Mouse (Mus musculus) CH12.LX (cell line): ENCODE measurements around the gene Srgap3. TPM values are rescaled to one million over a fixed set of nuclear protein-coding genes. Genes with fewer than 3 reads are reported as not detected.

Experiments used
- DNase-seq: peaks from one replicate; pipeline ENCODE4 v3.0.0-alpha.2; 2013; ENCODE audit errors: extremely low read depth
- H3K27ac ChIP-seq: 2 replicates; pipeline ENCODE4 v1.5.1; 2012; ENCODE audit warnings: low read depth, mild to moderate bottlenecking, control low read depth, moderate library complexity; ENCODE audit not compliant: insufficient read depth
- H3K27me3 ChIP-seq: replicated peaks from 2 replicates; pipeline ENCODE3; 2012; ENCODE audit warnings: inconsistent platforms
- H3K36me3 ChIP-seq, 2 experiments: replicated peaks in 1 of 2; 2 replicates each; pipeline versions ENCODE3 to v1.6.1; 2012; ENCODE audit warnings: inconsistent platforms in 1 of 2, low read length in 1 of 2, mild to moderate bottlenecking in 1 of 2, mixed read lengths in 1 of 2, moderate library complexity in 1 of 2; ENCODE audit not compliant: control insufficient read depth in 1 of 2, insufficient read depth in 1 of 2
- H3K4me1 ChIP-seq, 2 experiments: 2 replicates each; pipeline ENCODE4 v1.6.1; 2012; ENCODE audit warnings: inconsistent platforms in 1 of 2, moderate library complexity in 1 of 2; ENCODE audit not compliant: insufficient read depth in 2 of 2, control insufficient read depth in 1 of 2
- H3K4me2 ChIP-seq: 2 replicates; pipeline ENCODE4 v1.6.1; 2012; ENCODE audit warnings: low read depth, mild to moderate bottlenecking, control low read depth; ENCODE audit not compliant: poor library complexity, insufficient read depth, severe bottlenecking
- H3K4me3 ChIP-seq, 3 experiments: fragments of 150-350 bp in 1 of 3; sonication (generic) in 1 of 3; replicated peaks in 1 of 3; 2 replicates each; pipeline versions ENCODE3 to v1.5.1; 2011 to 2012; ENCODE audit warnings: low read depth in 2 of 3, low read length in 2 of 3, mild to moderate bottlenecking in 2 of 3, moderate library complexity in 2 of 3, control low read depth in 1 of 3, improper control_type of control experiment in 1 of 3, inconsistent platforms in 1 of 3, mixed read lengths in 1 of 3; ENCODE audit not compliant: poor library complexity in 1 of 3
- H3K79me2 ChIP-seq: replicated peaks from 2 replicates; pipeline ENCODE4 v1.6.1; 2012; ENCODE audit warnings: mild to moderate bottlenecking, moderate library complexity; ENCODE audit not compliant: control insufficient read depth, poor library complexity, insufficient read depth, severe bottlenecking; ENCODE audit errors: extremely low read depth
- H3K9ac ChIP-seq: 2 replicates; pipeline ENCODE4 v1.6.1; 2012; ENCODE audit warnings: low read depth, mild to moderate bottlenecking, control low read depth, moderate library complexity; ENCODE audit not compliant: insufficient read depth
- H3K9me3 ChIP-seq: replicated peaks from 2 replicates; pipeline ENCODE3; 2012; ENCODE audit warnings: low read length, inconsistent platforms, mixed read lengths
- CHD2 ChIP-seq: IDR thresholded peaks from 2 replicates; pipeline ENCODE4 v1.6.1; 2011; ENCODE audit warnings: low read length, improper control_type of control experiment
- CTCF ChIP-seq, 2 experiments: IDR thresholded peaks in 1 of 2; conservative IDR thresholded peaks in 1 of 2; 2 replicates each; pipeline ENCODE4 v1.5.1; 2011 to 2012; ENCODE audit warnings: low read depth in 2 of 2, low read length in 2 of 2, improper control_type of control experiment in 1 of 2, inconsistent platforms in 1 of 2, mild to moderate bottlenecking in 1 of 2, moderate library complexity in 1 of 2
- E2F4 ChIP-seq: IDR thresholded peaks from 2 replicates; pipeline ENCODE4 v1.6.1; 2011; ENCODE audit warnings: low read depth, low read length, improper control_type of control experiment; ENCODE audit not compliant: insufficient replicate concordance
- ELF1 ChIP-seq: IDR thresholded peaks from 2 replicates; pipeline ENCODE4 v1.6.1; 2014; ENCODE audit warnings: low read depth, mild to moderate bottlenecking, inconsistent platforms, low read length, improper control_type of control experiment
- EP300 ChIP-seq: IDR thresholded peaks from 2 replicates; pipeline ENCODE4 v1.6.1; 2011; ENCODE audit warnings: low read length, improper control_type of control experiment
- ETS1 ChIP-seq: conservative IDR thresholded peaks from 2 replicates; pipeline ENCODE4 v1.6.1; 2012; ENCODE audit warnings: low read depth, mild to moderate bottlenecking, inconsistent platforms, low read length, improper control_type of control experiment, moderate library complexity
- HCFC1 ChIP-seq: IDR thresholded peaks from 2 replicates; pipeline ENCODE4 v1.6.1; 2012; ENCODE audit warnings: low read depth, mild to moderate bottlenecking, inconsistent platforms, low read length, improper control_type of control experiment
- IRF4 ChIP-seq: IDR thresholded peaks from 2 replicates; pipeline ENCODE4 v1.6.1; 2014; ENCODE audit warnings: low read depth, mild to moderate bottlenecking, inconsistent platforms, low read length, improper control_type of control experiment
- JUN ChIP-seq: IDR thresholded peaks from 2 replicates; pipeline ENCODE4 v1.6.1; 2011; ENCODE audit warnings: low read depth, mild to moderate bottlenecking, low read length, improper control_type of control experiment, moderate library complexity; ENCODE audit not compliant: insufficient read depth
- JUND ChIP-seq: conservative IDR thresholded peaks from 2 replicates; pipeline ENCODE4 v1.6.1; 2011; ENCODE audit warnings: low read depth, low read length, improper control_type of control experiment
- KAT2A ChIP-seq: IDR thresholded peaks from 2 replicates; pipeline ENCODE4 v1.6.1; 2012; ENCODE audit warnings: low read length, improper control_type of control experiment, inconsistent platforms; ENCODE audit not compliant: insufficient replicate concordance
- MAFK ChIP-seq: IDR thresholded peaks from 2 replicates; pipeline ENCODE4 v1.6.1; 2011; ENCODE audit warnings: low read length, improper control_type of control experiment; ENCODE audit not compliant: insufficient replicate concordance
- MXI1 ChIP-seq: IDR thresholded peaks from 2 replicates; pipeline ENCODE4 v1.6.1; 2011; ENCODE audit warnings: mild to moderate bottlenecking, low read depth, low read length, improper control_type of control experiment
- MYC ChIP-seq: IDR thresholded peaks from 2 replicates; pipeline ENCODE4 v1.6.1; 2011; ENCODE audit warnings: low read depth, mild to moderate bottlenecking, improper control_type of control experiment, low read length
- POLR2AphosphoS2 ChIP-seq: IDR thresholded peaks from 2 replicates; pipeline ENCODE4 v1.6.1; 2011; ENCODE audit warnings: low read depth, low read length, improper control_type of control experiment
- RAD21 ChIP-seq: IDR thresholded peaks from 2 replicates; pipeline ENCODE4 v1.6.1; 2011; ENCODE audit warnings: low read depth, mild to moderate bottlenecking, low read length, improper control_type of control experiment, moderate library complexity
- TCF12 ChIP-seq: IDR thresholded peaks from 2 replicates; pipeline ENCODE4 v1.6.1; 2014; ENCODE audit warnings: low read depth, mild to moderate bottlenecking, inconsistent platforms, low read length, improper control_type of control experiment
- UBTF ChIP-seq: IDR thresholded peaks from 2 replicates; pipeline ENCODE4 v1.6.1; 2012; ENCODE audit warnings: low read depth, mild to moderate bottlenecking, inconsistent platforms, low read length, improper control_type of control experiment, moderate library complexity
- USF1 ChIP-seq: IDR thresholded peaks from 2 replicates; pipeline ENCODE4 v1.6.1; 2014; ENCODE audit warnings: low read depth, mild to moderate bottlenecking, inconsistent platforms, low read length, improper control_type of control experiment
- ZC3H11A ChIP-seq: IDR thresholded peaks from 2 replicates; pipeline ENCODE4 v1.6.1; 2012; ENCODE audit warnings: low read depth, mild to moderate bottlenecking, inconsistent platforms, low read length, improper control_type of control experiment
- ZKSCAN1 ChIP-seq: IDR thresholded peaks from 2 replicates; pipeline ENCODE4 v1.6.1; 2012; ENCODE audit warnings: low read depth, inconsistent platforms, low read length, improper control_type of control experiment, borderline replicate concordance
- ZMIZ1 ChIP-seq: IDR thresholded peaks from 2 replicates; pipeline ENCODE4 v1.6.1; 2012; ENCODE audit warnings: low read depth, mild to moderate bottlenecking, inconsistent platforms, low read length, improper control_type of control experiment
- dilution Hi-C: fragments of 300-500 bp; cut with MboI; formaldehyde crosslinking; loops from 2 replicates; pipeline ENCODE4 v1.14.3; 2020; ENCODE audit warnings: low sequenced_read_pairs; ENCODE audit not compliant: extremely low pct_unique_long_range_greater_than_20kb, extremely low pct_ligation_motif_present
- in situ Hi-C: fragments of 300-500 bp; cut with MboI; formaldehyde crosslinking; loops from 3 replicates; pipeline ENCODE4 v1.14.3; 2019; ENCODE audit warnings: low sequenced_read_pairs, low pct_ligation_motif_present, low pct_unique_long_range_greater_than_20kb, mixed read lengths
- polyA plus RNA-seq: library from polyadenylated mRNA; unstranded; fragments of >175 nt; gene quantifications from 2 replicates; pipeline ENCODE4 v1.2.1, GENCODE M21; 2012; ENCODE audit warnings: low read depth; ENCODE audit not compliant: insufficient read length
- total RNA-seq, 2 experiments: library from RNA; depleted of rRNA; stranded (reverse); fragments of 300-350 nt in 1 of 2; fragments of >200 nt in 1 of 2; gene quantifications; 2 replicates each; pipeline ENCODE4 v1.2.3; 2012 to 2014

The Srgap3 gene
- total and polyA plus RNA-seq, 3 experiments = 1.5 to 4.5 (median 2.1) TPM

DNA sequence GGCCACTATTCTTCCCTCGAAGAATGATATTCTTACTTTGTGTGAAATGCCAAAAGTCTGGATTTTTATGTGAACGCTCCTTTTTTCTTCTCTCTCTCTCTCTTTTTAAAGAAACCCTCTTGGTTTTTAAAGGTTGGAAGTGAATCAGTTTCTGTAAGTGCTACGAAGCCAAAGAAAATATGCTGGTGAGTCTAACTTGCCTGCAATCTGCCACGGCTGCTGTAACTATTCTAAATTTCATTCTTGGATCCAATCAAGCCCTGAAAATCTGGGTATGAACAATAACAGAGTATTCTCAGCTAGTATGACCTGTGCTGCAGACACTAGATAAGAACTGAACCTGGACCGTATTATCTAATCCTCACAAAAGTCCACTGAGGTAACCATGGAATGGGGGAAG is 21.1 kb downstream of the Srgap3 start:
- no peak for DNase-seq
- dilution Hi-C loops = no loop called here
- TF ChIP-seq ELF1 (no peak), UBTF (no peak), IRF4 (no peak), JUN (no peak), MYC (no peak), POLR2AphosphoS2 (no peak), CTCF (conservative IDR thresholded peaks at IDR 0.05 in 1 of 2, IDR thresholded peaks at IDR 0.05 in 1 of 2; ENCODE audit: low read depth in 2 of 2, low read length in 2 of 2) (no peak), CHD2 (no peak), JUND (no peak), ZMIZ1 (no peak), HCFC1 (no peak), USF1 (no peak), KAT2A (no peak), MAFK (no peak), MXI1 (no peak), ZKSCAN1 (no peak), E2F4 (no peak), ZC3H11A (no peak)
- TF ChIP-seq, all 38 proteins: peak for 0
- Histone ChIP-seq H3K27me3 (no peaks in the 10 kb centered on the region), H3K79me2 (no peaks in the 10 kb centered on the region), H3K4me1 (peaks cover 0 to 9% of the 10 kb centered on the region in 2 experiments; a peak in 3 of 4 replicates), H3K27ac (no peak overlapping the region), H3K4me3 (no peak overlapping the region), H3K36me3 (peaks cover 0 to 7% of the 10 kb centered on the region in 2 experiments), H3K9ac (no peak overlapping the region), H3K9me3 (peaks cover 3% of the 10 kb centered on the region), H3K4me2 (no peak overlapping the region)
- in situ Hi-C loops = no loop called here

- Histone ChIP-seq H3K27ac (no peak overlapping the region), H3K27me3 (no peaks in the 10 kb centered on the region), H3K36me3 (peaks cover 0 to 7% of the 10 kb centered on the region in 2 experiments), H3K4me2 (no peak overlapping the region), H3K9ac (no peak overlapping the region), H3K4me1 (peaks cover 0 to 9% of the 10 kb centered on the region in 2 experiments; a peak in 3 of 4 replicates)
- dilution Hi-C loops = no loop called here
- no peak for DNase-seq
- TF ChIP-seq IRF4 (peak; percentile 75), RAD21 (no peak), JUND (0 out of 2 replicates have a peak, but pooled peaks have one; percentile 20), EP300 (peak; percentile 69), TCF12 (peak; percentile 22; the same call in 1 of the 2 replicates), ETS1 (0 out of 2 replicates have a peak, but pooled peaks have one; percentile 10)
- TF ChIP-seq, all 38 proteins: peak for 5
- Histone ChIP-seq H3K4me3 (no peak overlapping the region), H3K9me3 (peaks cover 3% of the 10 kb centered on the region), H3K79me2 (0 out of 2 replicates have a peak, but pooled peaks cover under 1% of the 10 kb centered on the region)
- in situ Hi-C loops = no loop called here
Measured at GRCm38 (mm10) chr6:112925234-112925975, 21.7 kb downstream of the Srgap3 start.
